Mouse (Mus musculus) kidney, postnatal 36 days (tissue): ENCODE results near the gene Arfgap3.

Experiments
- DNase-seq, 2 experiments: peaks; one replicate each; pipeline ENCODE4 v3.0.0; 2021 to 2022; ENCODE audit warnings: mixed read lengths in 2 of 2

The Arfgap3 gene

DNA sequence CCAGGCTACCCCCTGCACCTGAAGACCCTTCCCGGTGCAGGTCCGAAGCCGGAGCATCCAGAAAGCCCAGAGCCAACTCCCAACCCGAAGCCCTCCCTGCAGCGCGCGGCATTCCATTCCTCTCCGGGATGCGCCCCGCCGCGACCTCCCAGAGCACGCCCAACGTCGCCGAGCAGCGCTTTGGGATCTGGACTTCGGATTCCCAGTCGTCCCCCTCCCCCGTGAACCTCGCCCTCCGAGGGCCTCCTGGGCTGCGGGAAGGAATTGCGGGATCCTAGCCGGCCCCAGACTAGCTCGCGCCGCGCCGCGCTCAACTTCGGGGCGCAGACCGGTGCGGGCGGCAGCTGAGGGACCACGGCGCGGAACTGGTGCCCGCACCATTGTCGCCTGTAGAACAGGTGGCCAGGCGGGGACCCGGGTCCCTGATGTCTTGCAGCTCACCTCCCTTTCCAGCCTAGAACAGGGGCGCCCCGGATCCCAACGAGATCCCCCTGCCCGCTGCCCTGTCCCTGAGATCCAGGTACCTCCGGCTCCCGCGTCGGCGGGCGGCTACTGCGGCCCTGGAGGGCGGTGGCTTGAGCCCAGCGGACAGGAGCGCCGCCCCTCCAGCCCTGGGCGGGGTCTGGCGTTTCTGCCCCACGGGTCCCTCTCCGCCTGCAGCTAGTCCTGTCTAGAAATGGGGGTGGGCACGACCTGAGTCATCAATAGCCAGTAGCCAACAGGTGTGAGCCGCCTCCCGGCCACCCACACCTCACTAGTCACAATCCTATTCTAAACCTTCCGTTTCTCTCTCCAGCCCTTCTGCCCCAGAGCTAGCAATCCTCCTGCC lies 98.7 kb downstream of the Arfgap3 start, which contains the start of gene A4galt:
A4galt (minus strand) TSS at position 599 of the 829 bp plus-strand sequence.
- peak; percentile 80 to 85 for DNase-seq

DNA sequence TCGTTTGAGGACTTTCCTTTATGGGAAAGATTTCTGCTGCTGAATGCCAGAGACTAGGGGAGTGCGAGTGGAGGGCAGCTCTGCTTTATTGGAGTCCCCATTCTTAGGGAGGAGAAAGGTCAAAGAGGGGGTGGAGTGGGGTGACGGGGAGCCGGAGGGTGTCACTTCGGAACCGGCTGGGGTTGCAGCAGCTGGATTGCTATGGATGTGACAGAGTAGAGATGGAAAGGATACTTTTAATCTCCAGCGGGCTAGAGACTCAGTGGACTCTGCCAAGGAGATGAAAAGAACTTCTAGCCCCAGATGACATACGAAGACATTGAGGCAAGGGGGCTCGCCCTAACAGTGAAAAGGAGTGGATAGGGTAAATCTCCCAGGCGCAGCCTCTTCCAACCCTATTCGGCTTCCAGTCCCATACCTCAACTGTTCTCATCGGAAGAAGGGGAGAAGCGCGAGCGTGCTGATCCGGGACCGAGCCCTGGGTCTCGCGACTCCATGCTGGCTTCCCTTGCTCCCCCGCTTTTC lies 99.3 kb downstream of the Arfgap3 start:
- peak in 1 of 2 experiments; percentile 41 for DNase-seq
